Mouse (Mus musculus): ENCODE data around the gene Pdcd11.

Pdcd11 gene

GRCm38 (mm10) chr19:47167617-47168214 lies 77.1 kb downstream of the Pdcd11 start:
- in situ Hi-C loops (cut with MboI; ENCODE audit: low sequenced_read_pairs), result no loop called here

GRCm38 (mm10) chr19:47168223-47168622 lies 77.7 kb downstream of the Pdcd11 start:
- in situ Hi-C loops (cut with MboI; ENCODE audit: low sequenced_read_pairs), result no loop called here

- in situ Hi-C loops (cut with MboI; ENCODE audit: low sequenced_read_pairs), result no loop called here
Measured at GRCm38 (mm10) chr19:47168793-47169412, 78.3 kb downstream of the Pdcd11 start.

GRCm38 (mm10) chr19:47174515-47174914 lies 83.9 kb downstream of the Pdcd11 start:
- in situ Hi-C loops (cut with MboI; ENCODE audit: low sequenced_read_pairs), result no loop called here

GRCm38 (mm10) chr19:47175472-47175871 lies 84.9 kb downstream of the Pdcd11 start:
- in situ Hi-C loops (cut with MboI; ENCODE audit: low sequenced_read_pairs), result no loop called here

- in situ Hi-C loops (cut with MboI; ENCODE audit: low sequenced_read_pairs), result no loop called here
Measured at GRCm38 (mm10) chr19:47176916-47177505, 86.4 kb downstream of the Pdcd11 start.

- in situ Hi-C loops (cut with MboI; ENCODE audit: low sequenced_read_pairs), result no loop called here
Measured at GRCm38 (mm10) chr19:47178001-47178400, 87.4 kb downstream of the Pdcd11 start.

GRCm38 (mm10) chr19:47178431-47179271 lies 88.1 kb downstream of the Pdcd11 start, which contains the start of gene Neurl1a:
TSS of gene Neurl1a (plus strand) at chr19:47178820.
- in situ Hi-C loops (cut with MboI; ENCODE audit: low sequenced_read_pairs), result no loop called here

- in situ Hi-C loops (cut with MboI; ENCODE audit: low sequenced_read_pairs), result no loop called here
Measured at GRCm38 (mm10) chr19:47179272-47179809, 88.8 kb downstream of the Pdcd11 start.

GRCm38 (mm10) chr19:47180011-47180410 lies 89.4 kb downstream of the Pdcd11 start:
- in situ Hi-C loops (cut with MboI; ENCODE audit: low sequenced_read_pairs), result no loop called here
